Mouse (Mus musculus) stomach, embryonic 14.5 days (tissue): ENCODE measurements around the gene Gpx6. TPM values are rescaled to one million over a fixed set of nuclear protein-coding genes. Genes with fewer than 3 reads are reported as not detected.
A peak's percentile ranks its signal among the peaks of the same experiment; 100 is the strongest.

Source experiments
- ATAC-seq: fragments of 200-750 bp; cut with Nextera tagmentation; 2 replicates; pipeline ENCODE4 v1.8.0; 2017; ENCODE audit warnings: low read depth, moderate TSS enrichment; ENCODE audit not compliant: insufficient number of reproducible peaks, insufficient read depth, low FRiP score
- H3K27ac ChIP-seq: fragments of 300-500 bp; sonication (generic); 2 replicates; pipeline ENCODE4 v1.5.1; 2014; ENCODE audit warnings: mild to moderate bottlenecking, low read length, moderate library complexity, mixed read lengths
- H3K27me3 ChIP-seq: fragments of 300-500 bp; sonication (generic); 2 replicates; pipeline ENCODE4 v1.6.1; 2014; ENCODE audit warnings: low read length, control low read depth, mixed read lengths; ENCODE audit not compliant: control insufficient read depth, insufficient read depth
- H3K36me3 ChIP-seq: fragments of 300-500 bp; sonication (generic); 2 replicates; pipeline ENCODE4 v1.6.1; 2014; ENCODE audit warnings: mild to moderate bottlenecking, control low read depth, low read length, moderate library complexity, mixed read lengths; ENCODE audit not compliant: control insufficient read depth, insufficient read depth
- H3K4me1 ChIP-seq: fragments of 300-500 bp; sonication (generic); 2 replicates; pipeline ENCODE4 v1.6.1; 2014; ENCODE audit warnings: low read length, control low read depth, mixed read lengths; ENCODE audit not compliant: control insufficient read depth, insufficient read depth
- H3K4me2 ChIP-seq: fragments of 300-500 bp; sonication (generic); replicated peaks from 2 replicates; pipeline ENCODE4 v1.6.1; 2014; ENCODE audit warnings: low read depth, low read length, control low read depth
- H3K4me3 ChIP-seq: fragments of 300-500 bp; sonication (generic); 2 replicates; pipeline ENCODE4 v1.5.1; 2014; ENCODE audit warnings: low read depth, low read length, control low read depth
- H3K9ac ChIP-seq: fragments of 300-500 bp; sonication (generic); replicated peaks from 2 replicates; pipeline ENCODE4 v1.6.1; 2014; ENCODE audit warnings: low read depth, mild to moderate bottlenecking, control low read depth, low read length, moderate library complexity, mixed read lengths
- H3K9me3 ChIP-seq: fragments of 300-500 bp; sonication (generic); 2 replicates; pipeline ENCODE4 v1.6.1; 2016; ENCODE audit warnings: low read depth, low read length, control low read depth; ENCODE audit not compliant: control insufficient read depth
- WGBS: fragments of 180-500 bp; shearing (Covaris S2); extraction: QIAGEN DNeasy Blood & Tissue Kit; methylation state at CpG from one replicate; pipeline ENCODE4 v1.1.7; 2014; 5-methylcytosine and 5-hydroxymethylcytosine counted together
- polyA plus RNA-seq: library from polyadenylated mRNA; unstranded; fragments of >200 nt; fragmentation: Nextera tagmentation; extraction: Ambion mirVana; gene quantifications from 2 replicates; pipeline ENCODE4 v1.2.1, GENCODE M21; 2014

Gpx6 gene
- not detected in 2 replicates for polyA plus RNA-seq

GRCm38 (mm10) chr13:21311926-21312325 is at the start of gene Gpx6:
Gene Gpx6, plus strand, starts transcription at chr13:21312125.
- Histone ChIP-seq H3K9me3 (no peaks in the 10 kb centered on the region), H3K27me3 (no peaks in the 10 kb centered on the region), H3K36me3 (no peaks in the 10 kb centered on the region), H3K27ac (no peak within 1 kb of the TSS), H3K9ac (no peak within 1 kb of the TSS), H3K4me2 (no peak within 1 kb of the TSS), H3K4me3 (no peak within 1 kb of the TSS), H3K4me1 (no peaks in the 10 kb centered on the region)
- ATAC-seq, result no peak
- WGBS, result 18% methylated on average over 3 of the region's 3 CpGs

- Histone ChIP-seq H3K9ac (no peak overlapping the region), H3K4me3 (no peak overlapping the region), H3K4me2 (no peak overlapping the region), H3K9me3 (no peaks in the 10 kb centered on the region), H3K36me3 (no peaks in the 10 kb centered on the region), H3K27ac (no peak overlapping the region), H3K27me3 (no peaks in the 10 kb centered on the region), H3K4me1 (0 out of 2 replicates have a peak, but pooled peaks cover 6% of the 10 kb centered on the region)
- ATAC-seq, result no peak
- 66% methylated on average over 4 of the region's 4 CpGs for WGBS
These were observed 49.0 kb upstream of the Gpx6 start for GRCm38 (mm10) chr13:21262787-21263461.

GRCm38 (mm10) chr13:21263910-21264309 is 48.0 kb upstream of the Gpx6 start:
- 4% methylated on average over 11 of the region's 11 CpGs for WGBS
- H3K4me1 ChIP-seq, result 0 out of 2 replicates have a peak, but pooled peaks cover 6% of the 10 kb centered on the region
- H3K36me3 ChIP-seq, result no peaks in the 10 kb centered on the region
- H3K27ac ChIP-seq, result no peak overlapping the region
- no peaks in the 10 kb centered on the region for H3K27me3 ChIP-seq
- H3K4me3 ChIP-seq, result peak overlapping the region; percentile 33
- ATAC-seq, result no peak
- H3K9me3 ChIP-seq, result no peaks in the 10 kb centered on the region
- H3K9ac ChIP-seq, result no peak overlapping the region
- H3K4me2 ChIP-seq, result peak overlapping the region; percentile 40

GRCm38 (mm10) chr13:21264366-21264765 is 47.6 kb upstream of the Gpx6 start:
- Histone ChIP-seq H3K27me3 (no peaks in the 10 kb centered on the region), H3K4me3 (peak overlapping the region; percentile 33), H3K4me2 (peak overlapping the region; percentile 40), H3K4me1 (0 out of 2 replicates have a peak, but pooled peaks cover 6% of the 10 kb centered on the region), H3K9me3 (no peaks in the 10 kb centered on the region), H3K27ac (no peak overlapping the region), H3K9ac (no peak overlapping the region), H3K36me3 (no peaks in the 10 kb centered on the region)
- ATAC-seq, result no peak
- WGBS, result 5% methylated on average over 11 of the region's 11 CpGs

- no peak overlapping the region for H3K4me3 ChIP-seq
- no peak overlapping the region for H3K27ac ChIP-seq
- no peak overlapping the region for H3K9ac ChIP-seq
- WGBS, result 57% methylated on average over 2 of the region's 2 CpGs
- H3K36me3 ChIP-seq, result no peaks in the 10 kb centered on the region
- ATAC-seq, result no peak
- no peak overlapping the region for H3K4me2 ChIP-seq
- H3K27me3 ChIP-seq, result no peaks in the 10 kb centered on the region
- H3K4me1 ChIP-seq, result no peaks in the 10 kb centered on the region
- no peaks in the 10 kb centered on the region for H3K9me3 ChIP-seq
These were observed 46.2 kb upstream of the Gpx6 start for GRCm38 (mm10) chr13:21265736-21266135.

- H3K36me3 ChIP-seq, result no peaks in the 10 kb centered on the region
- H3K4me1 ChIP-seq, result no peaks in the 10 kb centered on the region
- no peaks in the 10 kb centered on the region for H3K9me3 ChIP-seq
- H3K27me3 ChIP-seq, result no peaks in the 10 kb centered on the region
- H3K27ac ChIP-seq, result no peak overlapping the region
- ATAC-seq, result no peak
- 21% methylated on average over 4 of the region's 4 CpGs for WGBS
- no peak overlapping the region for H3K4me3 ChIP-seq
- no peak overlapping the region for H3K4me2 ChIP-seq
- H3K9ac ChIP-seq, result no peak overlapping the region
These were observed 44.4 kb upstream of the Gpx6 start for GRCm38 (mm10) chr13:21267541-21267940.

- Histone ChIP-seq H3K4me3 (no peak overlapping the region), H3K27ac (no peak overlapping the region)
These were observed 43.7 kb upstream of the Gpx6 start for GRCm38 (mm10) chr13:21268262-21268661.

GRCm38 (mm10) chr13:21275021-21275814 is 36.7 kb upstream of the Gpx6 start:
- no peaks in the 10 kb centered on the region for H3K9me3 ChIP-seq
- no peak overlapping the region for H3K27ac ChIP-seq
- H3K36me3 ChIP-seq, result no peaks in the 10 kb centered on the region
- H3K4me2 ChIP-seq, result peak overlapping the region; percentile 50
- WGBS, result under 1% methylated on average over 29 of the region's 29 CpGs
- H3K4me1 ChIP-seq, result no peaks in the 10 kb centered on the region
- peak overlapping the region; percentile 4; the same call in 1 of the 2 replicates for H3K9ac ChIP-seq
- ATAC-seq, result peak; percentile 64
- no peaks in the 10 kb centered on the region for H3K27me3 ChIP-seq
- H3K4me3 ChIP-seq, result peak overlapping the region; percentile 64

More at GRCm38 (mm10) chr13:21268262-21268661, 43.7 kb upstream of the Gpx6 start:
- H3K27me3 ChIP-seq, result no peaks in the 10 kb centered on the region
- H3K36me3 ChIP-seq, result no peaks in the 10 kb centered on the region
- no peak overlapping the region for H3K4me2 ChIP-seq
- no peaks in the 10 kb centered on the region for H3K9me3 ChIP-seq
- WGBS, result 6% methylated on average over 1 of the region's 1 CpGs
- peak; percentile 37; the same call in 1 of the 2 replicates for ATAC-seq
- H3K4me1 ChIP-seq, result no peaks in the 10 kb centered on the region
- no peak overlapping the region for H3K9ac ChIP-seq
